Mouse (Mus musculus): ENCODE measurements at regions not wholly inside any gene's neighbourhood (a gene's known extent, or its start where the extent isn't known, plus 50 kb on each side); places are given as distances from the start of the nearest gene placed in this dataset.

DNA sequence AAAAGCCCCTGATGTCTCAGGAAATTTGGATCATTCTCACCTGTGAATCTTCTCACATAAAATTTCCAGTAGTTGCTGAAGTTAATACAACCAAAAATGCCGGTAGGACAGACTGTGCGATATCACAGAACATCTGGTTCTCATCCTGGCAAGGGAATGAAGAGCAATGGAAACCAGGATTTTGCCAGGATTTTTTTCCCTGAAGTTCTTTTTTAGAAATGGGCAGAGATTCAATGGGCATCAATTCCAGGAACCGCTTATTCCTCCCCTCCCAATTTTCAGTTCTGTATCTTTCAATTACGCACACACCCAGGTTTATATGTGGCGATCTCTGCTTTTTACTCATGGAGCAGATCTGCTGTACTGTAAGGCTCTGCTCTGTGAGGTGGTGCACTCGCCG, 496.3 kb downstream of the Etnk1 start:
- Histone ChIP-seq H3K27ac (no peak overlapping the region), H3K27me3 (peaks cover 2% of the 10 kb centered on the region), H3K36me3 (no peaks in the 10 kb centered on the region), H3K9me3 (no peaks in the 10 kb centered on the region), H3K9ac (no peak overlapping the region), H3K4me2 (replicated peaks) (no peak overlapping the region), H3K4me1 (no peaks in the 10 kb centered on the region), H3K4me3 (no peak overlapping the region)
- no peak for ATAC-seq (ENCODE audit: low FRiP score, low read depth)
- 64% methylated on average over 7 of the region's 7 CpGs for WGBS

GRCm38 (mm10) chr6:143665374-143665773, 498.4 kb downstream of the Etnk1 start:
- peak overlapping the region; percentile 58; the same call in 1 of the 2 replicates for H3K27ac ChIP-seq
- no peak overlapping the region for H3K4me3 ChIP-seq
- 85% methylated on average over 12 of the region's 12 CpGs for WGBS
- no peak for ATAC-seq (ENCODE audit: low FRiP score, low read depth)
- H3K9me3 ChIP-seq = no peaks in the 10 kb centered on the region
- H3K4me2 ChIP-seq (replicated peaks) = no peak overlapping the region
- no peaks in the 10 kb centered on the region for H3K4me1 ChIP-seq
- peaks cover 4% of the 10 kb centered on the region for H3K27me3 ChIP-seq
- no peak overlapping the region for H3K9ac ChIP-seq
- no peaks in the 10 kb centered on the region for H3K36me3 ChIP-seq

DNA sequence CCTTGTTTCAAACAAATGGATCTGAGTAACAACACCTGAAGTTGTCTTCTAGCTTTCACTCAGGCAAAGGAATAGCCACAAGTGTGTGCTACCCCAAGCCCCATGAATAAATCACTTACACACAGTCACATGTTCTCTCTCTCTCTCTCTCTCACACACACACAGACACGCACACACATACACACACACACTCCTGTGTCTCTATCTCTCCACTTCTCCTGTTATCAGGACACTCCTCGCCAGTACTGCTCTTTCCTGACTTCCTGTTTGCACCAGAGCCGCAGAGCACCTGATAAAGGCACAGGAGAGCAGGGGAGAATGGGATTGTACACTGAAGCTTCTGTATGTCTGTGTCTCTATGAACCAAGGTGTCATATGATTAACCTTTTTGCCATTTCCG, 501.5 kb downstream of the Etnk1 start:
- no peak for ATAC-seq (ENCODE audit: low FRiP score, low read depth)
- Histone ChIP-seq H3K9me3 (no peaks in the 10 kb centered on the region), H3K9ac (no peak overlapping the region), H3K36me3 (no peaks in the 10 kb centered on the region), H3K4me2 (replicated peaks) (no peak overlapping the region), H3K27me3 (peaks cover 4% of the 10 kb centered on the region), H3K4me3 (no peak overlapping the region), H3K27ac (no peak overlapping the region), H3K4me1 (no peaks in the 10 kb centered on the region)
- WGBS = 76% methylated on average over 4 of the region's 4 CpGs

DNA sequence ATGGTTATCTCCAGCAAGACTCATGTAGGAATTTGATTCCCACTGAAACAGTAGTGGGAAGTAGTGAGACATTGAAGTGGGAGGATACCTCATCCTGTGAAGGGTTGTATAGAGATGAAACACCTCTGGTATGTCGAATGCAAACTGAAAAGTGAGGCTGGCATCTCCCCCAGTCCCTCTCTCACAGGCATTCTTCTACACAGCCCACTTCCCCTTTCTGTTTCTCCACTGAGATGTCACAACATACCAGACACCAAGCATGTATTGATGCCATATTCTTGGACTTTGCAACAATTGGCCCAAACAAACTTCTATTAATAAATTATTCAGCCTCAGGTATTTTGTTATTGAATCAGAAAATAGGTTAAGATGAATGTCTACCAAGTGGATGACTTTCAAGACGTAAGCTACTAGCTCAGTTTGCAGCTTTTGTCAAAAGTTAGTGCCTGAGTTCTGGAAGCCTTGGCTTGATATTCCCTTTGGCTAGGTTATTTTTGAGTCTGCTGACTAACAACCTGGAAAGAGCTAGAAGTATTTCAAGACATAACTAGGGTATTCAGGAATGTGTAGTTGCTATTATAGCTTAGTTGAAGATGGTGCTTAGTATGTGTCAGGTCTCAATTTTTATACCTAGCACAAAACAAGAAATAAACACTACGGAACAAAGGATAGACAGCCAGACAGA, 502.6 kb downstream of the Etnk1 start:
- Histone ChIP-seq H3K4me2 (replicated peaks) (no peak overlapping the region), H3K4me3 (no peak overlapping the region), H3K9ac (no peak overlapping the region), H3K36me3 (no peaks in the 10 kb centered on the region), H3K4me1 (0 out of 2 replicates have a peak, but pooled peaks cover 1% of the 10 kb centered on the region), H3K9me3 (no peaks in the 10 kb centered on the region), H3K27me3 (peaks cover 4% of the 10 kb centered on the region), H3K27ac (no peak overlapping the region)
- WGBS = 73% methylated on average over 3 of the region's 3 CpGs
- ATAC-seq (ENCODE audit: low FRiP score, low read depth) = no peak

GRCm38 (mm10) chr6:143690131-143690530, 523.1 kb downstream of the Etnk1 start:
- H3K36me3 ChIP-seq = no peaks in the 10 kb centered on the region
- H3K9me3 ChIP-seq = peaks cover 4% of the 10 kb centered on the region; the same call in 1 of the 2 replicates
- peaks cover 16% of the 10 kb centered on the region for H3K4me1 ChIP-seq
- 86% methylated on average over 9 of the region's 9 CpGs for WGBS
- H3K9ac ChIP-seq = no peak overlapping the region
- no peak overlapping the region for H3K4me2 ChIP-seq (replicated peaks)
- H3K27me3 ChIP-seq = no peaks in the 10 kb centered on the region
- H3K27ac ChIP-seq = peak overlapping the region; percentile 16; the same call in 1 of the 2 replicates
- no peak overlapping the region for H3K4me3 ChIP-seq
- no peak for ATAC-seq (ENCODE audit: low FRiP score, low read depth)

DNA sequence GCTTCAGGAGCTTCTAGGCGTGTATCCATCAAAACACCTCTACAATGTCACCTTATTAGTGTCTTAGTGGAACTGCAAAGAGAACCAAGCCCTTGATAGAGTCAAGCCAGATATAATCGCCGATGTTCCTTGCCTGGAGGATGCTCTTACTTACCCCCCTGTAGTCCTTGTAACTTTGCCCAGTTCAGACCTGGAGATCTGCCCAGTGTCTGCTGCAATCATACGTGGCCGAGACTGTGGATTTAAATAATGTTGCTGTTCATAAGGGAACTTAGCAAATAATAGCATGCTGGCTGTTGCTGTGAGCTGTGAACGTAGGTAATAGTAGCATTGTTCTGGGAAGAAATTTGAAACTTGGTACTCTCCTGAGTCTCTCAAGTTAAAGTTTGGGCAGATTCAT, 523.8 kb downstream of the Etnk1 start:
- Histone ChIP-seq H3K4me2 (replicated peaks) (no peak overlapping the region), H3K36me3 (no peaks in the 10 kb centered on the region), H3K4me3 (no peak overlapping the region), H3K27me3 (no peaks in the 10 kb centered on the region), H3K4me1 (peaks cover 16% of the 10 kb centered on the region), H3K9me3 (peaks cover 4% of the 10 kb centered on the region; the same call in 1 of the 2 replicates), H3K27ac (peak overlapping the region; percentile 16), H3K9ac (no peak overlapping the region)
- 47% methylated on average over 6 of the region's 6 CpGs for WGBS
- no peak for ATAC-seq (ENCODE audit: low FRiP score, low read depth)

DNA sequence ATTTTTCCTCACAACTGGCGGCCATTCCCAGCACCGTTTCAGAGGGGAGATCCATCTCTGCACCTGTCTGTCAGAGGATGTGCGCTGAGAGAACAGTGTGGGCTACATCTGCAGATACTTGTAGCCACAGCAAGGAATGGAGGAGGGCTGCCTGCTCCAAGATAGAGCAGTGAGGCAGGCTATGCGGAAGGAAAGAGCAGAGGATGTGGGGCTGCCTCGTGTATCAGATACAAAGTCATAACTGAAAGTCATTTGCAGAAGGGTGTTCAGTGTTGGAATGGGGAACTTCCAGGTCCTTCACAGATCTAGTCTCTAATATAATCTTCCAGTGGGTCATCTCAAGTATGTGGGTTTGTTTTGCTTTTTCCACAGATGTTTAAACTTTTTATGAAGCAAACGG, 531.0 kb downstream of the Etnk1 start:
- no peaks in the 10 kb centered on the region for H3K9me3 ChIP-seq
- WGBS = 67% methylated on average over 6 of the region's 6 CpGs
- no peak overlapping the region for H3K4me2 ChIP-seq (replicated peaks)
- H3K27me3 ChIP-seq = no peaks in the 10 kb centered on the region
- H3K27ac ChIP-seq = no peak overlapping the region
- H3K4me3 ChIP-seq = no peak overlapping the region
- H3K4me1 ChIP-seq = 0 out of 2 replicates have a peak, but pooled peaks cover 9% of the 10 kb centered on the region
- no peaks in the 10 kb centered on the region for H3K36me3 ChIP-seq
- ATAC-seq (ENCODE audit: low FRiP score, low read depth) = no peak
- no peak overlapping the region for H3K9ac ChIP-seq

DNA sequence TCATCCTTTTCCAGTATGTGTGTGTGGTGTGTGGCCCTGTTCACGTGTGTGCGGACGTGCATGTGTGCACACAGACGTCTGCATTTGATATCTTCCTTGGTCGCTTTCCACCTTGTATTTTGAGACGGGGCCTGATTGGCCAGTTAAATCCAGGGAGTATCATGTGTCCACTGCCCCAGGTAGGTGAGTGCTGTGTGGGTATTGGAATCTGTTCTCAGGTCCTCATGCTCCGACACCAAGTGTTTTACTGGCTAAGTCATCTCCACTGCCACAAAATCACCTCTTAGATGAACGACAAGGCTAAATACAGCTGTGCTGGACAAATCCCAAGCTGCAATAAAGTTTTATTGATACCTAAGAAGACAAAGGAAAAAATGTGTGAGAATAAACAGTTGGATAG, 537.0 kb downstream of the Etnk1 start:
- peak; percentile 73 for ATAC-seq (ENCODE audit: low FRiP score, low read depth)
- 52% methylated on average over 8 of the region's 8 CpGs for whole genome bisulfite sequencing
- no peak overlapping the region for H3K4me3 ChIP-seq
- no peak overlapping the region for H3K9ac ChIP-seq
- H3K27ac ChIP-seq = peak overlapping the region; percentile 81
- peaks cover 19% of the 10 kb centered on the region; the same call in 1 of the 2 replicates for H3K4me1 ChIP-seq
- H3K4me2 ChIP-seq (replicated peaks) = no peak overlapping the region
- H3K9me3 ChIP-seq = no peaks in the 10 kb centered on the region
- H3K36me3 ChIP-seq = no peaks in the 10 kb centered on the region
- no peaks in the 10 kb centered on the region for H3K27me3 ChIP-seq

GRCm38 (mm10) chr6:143706451-143706850, 539.4 kb downstream of the Etnk1 start:
- H3K4me1 ChIP-seq = peaks cover 14% of the 10 kb centered on the region; the same call in 1 of the 2 replicates
- H3K9me3 ChIP-seq = no peaks in the 10 kb centered on the region
- H3K9ac ChIP-seq = no peak overlapping the region
- no peak for ATAC-seq (ENCODE audit: low FRiP score, low read depth)
- no peaks in the 10 kb centered on the region for H3K36me3 ChIP-seq
- H3K27ac ChIP-seq = no peak overlapping the region
- no peaks in the 10 kb centered on the region for H3K27me3 ChIP-seq
- H3K4me3 ChIP-seq = no peak overlapping the region
- 62% methylated on average over 10 of the region's 10 CpGs for WGBS
- no peak overlapping the region for H3K4me2 ChIP-seq (replicated peaks)

- Histone ChIP-seq H3K4me1 (peaks cover 15% of the 10 kb centered on the region), H3K9me3 (no peaks in the 10 kb centered on the region), H3K27ac (peak overlapping the region; percentile 33; the same call in 1 of the 2 replicates), H3K36me3 (no peaks in the 10 kb centered on the region), H3K27me3 (no peaks in the 10 kb centered on the region), H3K4me3 (no peak overlapping the region), H3K9ac (no peak overlapping the region), H3K4me2 (replicated peaks) (no peak overlapping the region)
- no peak for ATAC-seq (ENCODE audit: low FRiP score, low read depth)
- WGBS = 78% methylated on average over 10 of the region's 10 CpGs
These were observed 547.4 kb downstream of the Etnk1 start for GRCm38 (mm10) chr6:143714461-143714860.

DNA sequence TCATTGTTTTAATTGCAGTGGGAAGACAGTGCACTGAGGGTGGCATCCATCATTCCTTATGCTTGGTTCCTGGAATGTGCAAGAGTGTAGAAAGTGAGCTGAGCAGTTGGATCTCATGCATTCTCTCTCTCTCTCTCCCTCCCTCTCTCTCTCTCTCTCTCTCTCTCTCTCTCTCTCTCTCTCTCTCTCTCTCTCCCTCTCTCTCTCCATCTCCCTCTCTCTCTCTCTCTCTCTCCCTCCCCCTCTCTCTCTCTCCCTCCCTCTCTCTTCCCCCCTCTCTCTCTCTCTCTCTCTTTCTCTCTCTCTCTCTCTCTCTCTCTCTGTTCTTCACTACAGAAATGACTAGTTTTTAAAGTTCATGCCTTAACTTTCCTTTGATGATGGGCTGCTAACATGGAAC, 583.1 kb downstream of the Etnk1 start:
- H3K9ac ChIP-seq = no peak overlapping the region
- H3K27ac ChIP-seq = no peak overlapping the region
- no peak for ATAC-seq (ENCODE audit: low FRiP score, low read depth)
- H3K36me3 ChIP-seq = no peaks in the 10 kb centered on the region
- H3K27me3 ChIP-seq = no peaks in the 10 kb centered on the region
- H3K4me1 ChIP-seq = peaks cover 9% of the 10 kb centered on the region; the same call in 1 of the 2 replicates
- H3K9me3 ChIP-seq = no peaks in the 10 kb centered on the region
- H3K4me3 ChIP-seq = no peak overlapping the region
- no peak overlapping the region for H3K4me2 ChIP-seq (replicated peaks)

DNA sequence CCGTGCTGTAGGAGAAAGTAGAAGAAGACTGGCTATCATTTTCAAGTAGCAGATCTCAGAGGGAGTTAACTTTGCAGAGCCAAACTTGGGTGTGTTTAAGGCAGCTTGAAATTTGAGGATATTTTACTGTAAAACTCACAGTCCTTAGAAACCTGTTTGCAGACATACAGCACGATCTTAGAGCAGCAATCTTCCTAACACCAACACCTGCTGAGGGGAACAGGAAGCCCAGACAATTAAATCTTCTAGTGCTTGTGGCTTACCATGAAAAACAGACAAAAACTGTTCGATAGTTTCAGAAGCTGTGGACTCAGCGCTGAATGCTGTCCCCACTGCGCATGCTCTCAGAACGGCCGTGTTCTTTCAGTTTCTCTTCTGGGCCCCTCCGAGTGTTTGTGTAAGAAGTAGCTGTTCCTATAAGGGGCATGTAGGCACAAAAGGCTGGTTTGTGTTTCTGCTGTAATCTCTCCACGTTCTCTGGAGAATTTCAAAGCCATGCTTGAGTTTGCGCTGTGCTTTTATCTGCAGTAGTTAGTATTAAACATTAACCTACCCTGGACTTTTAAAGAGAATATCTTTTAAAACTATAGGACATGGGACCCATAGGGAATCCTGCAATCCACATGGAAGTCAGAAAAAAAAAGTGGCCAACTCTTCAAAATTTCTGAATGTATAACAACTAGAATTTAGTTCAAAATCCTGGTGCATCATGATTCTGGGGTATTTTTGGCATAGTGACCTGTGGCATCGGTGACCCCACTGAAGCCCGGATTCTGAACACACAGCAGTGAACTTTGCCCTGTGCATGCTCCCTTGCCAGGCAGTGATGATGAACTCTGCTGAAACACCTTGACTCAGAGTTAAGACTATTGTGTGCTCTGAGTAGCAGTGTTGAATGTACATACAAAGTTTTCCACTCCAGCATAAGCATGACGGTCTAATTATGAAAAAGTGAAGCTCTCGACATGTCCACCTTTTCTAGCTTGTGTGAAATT, 584.4 kb downstream of the Etnk1 start:
- no peaks in the 10 kb centered on the region for H3K36me3 ChIP-seq
- no peak for ATAC-seq (ENCODE audit: low FRiP score, low read depth)
- H3K27me3 ChIP-seq = no peaks in the 10 kb centered on the region
- H3K4me3 ChIP-seq = no peak overlapping the region
- peaks cover 9% of the 10 kb centered on the region; the same call in 1 of the 2 replicates for H3K4me1 ChIP-seq
- no peak overlapping the region for H3K27ac ChIP-seq
- 71% methylated on average over 14 of the region's 14 CpGs for WGBS
- H3K9me3 ChIP-seq = no peaks in the 10 kb centered on the region
- peak overlapping the region; percentile 38 for H3K4me2 ChIP-seq (replicated peaks)
- H3K9ac ChIP-seq = no peak overlapping the region
